Mouse (Mus musculus): ENCODE data around the gene Lin9. TPM values are rescaled to one million over a fixed set of nuclear protein-coding genes. Genes with fewer than 3 reads are reported as not detected.
"Not testable (repeated sequence)": the region's sequence is repeated elsewhere in the genome, so short reads cannot be mapped to it uniquely, and the experiment has no call there.

Lin9 gene
- polyA plus RNA-seq, 1 experiment = 14.3 TPM

- TF ChIP-seq CTCF (IDR thresholded peaks at IDR 0.05; ENCODE audit: control insufficient read depth, insufficient read depth, low read length) (no peak), POLR2A (IDR thresholded peaks at IDR 0.05; ENCODE audit: borderline replicate concordance, control insufficient read depth, low read depth, low read length) (no peak)
- Histone ChIP-seq H3K27ac (ENCODE audit: control insufficient read depth, insufficient read depth, low read depth, low read length, poor library complexity) (no peak overlapping the region), H3K4me1 (ENCODE audit: control insufficient read depth, insufficient read depth, low read length) (peaks cover 3% of the 10 kb centered on the region; the same call in 1 of the 2 replicates), H3K4me3 (replicated peaks; ENCODE audit: control insufficient read depth, low read depth, low read length) (no peak overlapping the region)
- 32% methylated on average over 3 of the region's 3 CpGs for WGBS
Measured at GRCm38 (mm10) chr1:180616762-180617161, 24.2 kb upstream of the Lin9 start.

GRCm38 (mm10) chr1:180622389-180622788 lies 18.6 kb upstream of the Lin9 start:
- Histone ChIP-seq H3K4me3 (replicated peaks; ENCODE audit: control insufficient read depth, low read depth, low read length) (no peak overlapping the region), H3K4me1 (ENCODE audit: control insufficient read depth, insufficient read depth, low read length) (peaks cover 2% of the 10 kb centered on the region; the same call in 1 of the 2 replicates), H3K27ac (ENCODE audit: control insufficient read depth, insufficient read depth, low read depth, low read length, poor library complexity) (no peak overlapping the region)
- WGBS = 12% methylated on average over 4 of the region's 4 CpGs
- TF ChIP-seq CTCF (IDR thresholded peaks at IDR 0.05; ENCODE audit: control insufficient read depth, insufficient read depth, low read length) = no peak
- TF ChIP-seq POLR2A (IDR thresholded peaks at IDR 0.05; ENCODE audit: borderline replicate concordance, control insufficient read depth, low read depth, low read length) = no peak

GRCm38 (mm10) chr1:180623911-180624310 lies 17.0 kb upstream of the Lin9 start:
- WGBS = 94% methylated on average over 2 of the region's 2 CpGs
- Histone ChIP-seq H3K27ac (ENCODE audit: control insufficient read depth, insufficient read depth, low read depth, low read length, poor library complexity) (no peak overlapping the region), H3K4me1 (ENCODE audit: control insufficient read depth, insufficient read depth, low read length) (peaks cover 2% of the 10 kb centered on the region; the same call in 1 of the 2 replicates), H3K4me3 (replicated peaks; ENCODE audit: control insufficient read depth, low read depth, low read length) (no peak overlapping the region)
- TF ChIP-seq POLR2A (IDR thresholded peaks at IDR 0.05; ENCODE audit: borderline replicate concordance, control insufficient read depth, low read depth, low read length) (no peak), CTCF (IDR thresholded peaks at IDR 0.05; ENCODE audit: control insufficient read depth, insufficient read depth, low read length) (peak; percentile 27; the same call in 1 of the 2 replicates)

GRCm38 (mm10) chr1:180626141-180626540 lies 14.8 kb upstream of the Lin9 start:
- 69% methylated on average over 2 of the region's 2 CpGs for WGBS
- H3K4me3 ChIP-seq (replicated peaks; ENCODE audit: control insufficient read depth, low read depth, low read length) = no peak overlapping the region
- TF ChIP-seq CTCF (IDR thresholded peaks at IDR 0.05; ENCODE audit: control insufficient read depth, insufficient read depth, low read length) (no peak), POLR2A (IDR thresholded peaks at IDR 0.05; ENCODE audit: borderline replicate concordance, control insufficient read depth, low read depth, low read length) (no peak)
- no peaks in the 10 kb centered on the region; the same call in 1 of the 2 replicates for H3K4me1 ChIP-seq (ENCODE audit: control insufficient read depth, insufficient read depth, low read length)
- no peak overlapping the region; the same call in 1 of the 2 replicates for H3K27ac ChIP-seq (ENCODE audit: control insufficient read depth, insufficient read depth, low read depth, low read length, poor library complexity)

GRCm38 (mm10) chr1:180637796-180638195 lies 3.2 kb upstream of the Lin9 start:
- not testable (repeated sequence) for H3K4me3 ChIP-seq (replicated peaks; ENCODE audit: control insufficient read depth, low read depth, low read length); H3K4me1 ChIP-seq (ENCODE audit: control insufficient read depth, insufficient read depth, low read length); H3K27ac ChIP-seq (ENCODE audit: control insufficient read depth, insufficient read depth, low read depth, low read length, poor library complexity)
- WGBS = 85% methylated on average over 2 of the region's 2 CpGs

- TF ChIP-seq CTCF (IDR thresholded peaks at IDR 0.05; ENCODE audit: control insufficient read depth, insufficient read depth, low read length) (no peak), POLR2A (IDR thresholded peaks at IDR 0.05; ENCODE audit: borderline replicate concordance, control insufficient read depth, low read depth, low read length) (no peak)
- Histone ChIP-seq H3K4me1 (ENCODE audit: control insufficient read depth, insufficient read depth, low read length) (peaks cover 1% of the 10 kb centered on the region; the same call in 1 of the 2 replicates), H3K4me3 (replicated peaks; ENCODE audit: control insufficient read depth, low read depth, low read length) (no peak overlapping the region), H3K27ac (ENCODE audit: control insufficient read depth, insufficient read depth, low read depth, low read length, poor library complexity) (no peak overlapping the region)
- WGBS = 70% methylated on average over 10 of the region's 10 CpGs
Measured at GRCm38 (mm10) chr1:180639416-180640401, 1.2 kb upstream of the Lin9 start.

- peak overlapping the region; percentile 91 for H3K27ac ChIP-seq (ENCODE audit: control insufficient read depth, insufficient read depth, low read depth, low read length, poor library complexity)
- peaks cover 1% of the 10 kb centered on the region; the same call in 1 of the 2 replicates for H3K4me1 ChIP-seq (ENCODE audit: control insufficient read depth, insufficient read depth, low read length)
- H3K4me3 ChIP-seq (replicated peaks; ENCODE audit: control insufficient read depth, low read depth, low read length) = peak overlapping the region; percentile 85
- TF ChIP-seq POLR2A (IDR thresholded peaks at IDR 0.05; ENCODE audit: borderline replicate concordance, control insufficient read depth, low read depth, low read length) (no peak), CTCF (IDR thresholded peaks at IDR 0.05; ENCODE audit: control insufficient read depth, insufficient read depth, low read length) (no peak)
- WGBS = under 1% methylated on average over 61 of the region's 61 CpGs
Measured at GRCm38 (mm10) chr1:180640605-180641125, 285 bp upstream of the Lin9 start.

- peak overlapping the region; percentile 85 for H3K4me3 ChIP-seq (replicated peaks; ENCODE audit: control insufficient read depth, low read depth, low read length)
- peak overlapping the region; percentile 91 for H3K27ac ChIP-seq (ENCODE audit: control insufficient read depth, insufficient read depth, low read depth, low read length, poor library complexity)
- WGBS = under 1% methylated on average over 50 of the region's 50 CpGs
- H3K4me1 ChIP-seq (ENCODE audit: control insufficient read depth, insufficient read depth, low read length) = peaks cover 1% of the 10 kb centered on the region; the same call in 1 of the 2 replicates
- TF ChIP-seq POLR2A (IDR thresholded peaks at IDR 0.05; ENCODE audit: borderline replicate concordance, control insufficient read depth, low read depth, low read length) (no peak), CTCF (IDR thresholded peaks at IDR 0.05; ENCODE audit: control insufficient read depth, insufficient read depth, low read length) (no peak)
Measured at GRCm38 (mm10) chr1:180641518-180642227, 723 bp downstream of the Lin9 start.

Data from bone marrow, adult 2 months (tissue).